16 mouse cellular contexts compared by ENCODE assay signal in genomic region chr16:30128787-30129186, GRCm38 (mm10).
"Had no signal": no experiment of that assay in that cellular context is flagged by ENCODE, and none has a peak within 500 bp of the region (broad histone marks: within the 10 kb centered on the region; RNA-seq: fewer than 3 reads in every experiment).

No protein-coding gene starts in this region.

- ATAC-seq: intestine, postnatal 0 days; liver, embryonic 12.5 days had no signal

- H3K4me3 ChIP-seq: limb, embryonic 15.5 days; liver, embryonic 12.5 days; myocyte; neural tube, embryonic 15.5 days had no signal

- H3K9ac ChIP-seq: limb, embryonic 15.5 days; liver, embryonic 12.5 days; lung, embryonic 14.5 days; neural tube, embryonic 15.5 days had no signal

- H3K36me3 ChIP-seq: limb, embryonic 15.5 days; liver, embryonic 12.5 days; neural tube, embryonic 15.5 days had no signal

- H3K4me2 ChIP-seq: limb, embryonic 15.5 days; liver, embryonic 12.5 days; lung, embryonic 14.5 days; neural tube, embryonic 15.5 days had no signal

- H3K9me3 ChIP-seq: limb, embryonic 15.5 days; liver, embryonic 12.5 days; neural tube, embryonic 15.5 days had no signal

- H3K27me3 ChIP-seq: limb, embryonic 15.5 days had no signal

- DNase-seq: kidney, adult 9 months; kidney, postnatal 36 days; layer of hippocampus, adult 9-11 months; layer of hippocampus, postnatal 36 days; lung, embryonic 14.5 days; lung, postnatal 10 days; right cerebral cortex, adult 18-20 months; right cerebral cortex, postnatal 25 days had no signal

- H3K27ac ChIP-seq: kidney, postnatal 0 days; limb, embryonic 15.5 days; liver, embryonic 12.5 days; macrophage; neural tube, embryonic 15.5 days; stomach, postnatal 0 days had no signal
